Mouse (Mus musculus) MEL (cell line): Measurements from ENCODE around the gene Adcy7. TPM values are rescaled to one million over a fixed set of nuclear protein-coding genes. Genes with fewer than 3 reads are reported as not detected.
A peak's percentile ranks its signal among the peaks of the same experiment; 100 is the strongest.

Source experiments
- DNase-seq: peaks from one replicate; pipeline ENCODE4 v3.0.0; 2011; ENCODE audit warnings: low read depth, low spot score
- H3K27ac ChIP-seq: 2 replicates; pipeline ENCODE4 v1.5.1; 2012; ENCODE audit warnings: low read depth, mild to moderate bottlenecking, control low read depth, low read length, moderate library complexity; ENCODE audit not compliant: control insufficient read depth
- H3K27me3 ChIP-seq, 2 experiments: fragments of 150-350 bp in 1 of 2; sonication (generic) in 1 of 2; 2 replicates each; pipeline ENCODE4 v1.6.1; 2012; ENCODE audit warnings: low read length in 2 of 2, mild to moderate bottlenecking in 2 of 2, improper control_type of control experiment in 1 of 2, moderate library complexity in 1 of 2; ENCODE audit not compliant: insufficient read depth in 2 of 2, control insufficient read depth in 1 of 2
- H3K36me3 ChIP-seq, 2 experiments: 2 replicates each; pipeline ENCODE4 v1.6.1; 2012 to 2014; ENCODE audit warnings: low read length in 2 of 2, improper control_type of control experiment in 1 of 2, inconsistent platforms in 1 of 2, mild to moderate bottlenecking in 1 of 2; ENCODE audit not compliant: insufficient read depth in 2 of 2, control insufficient read depth in 1 of 2
- H3K4me1 ChIP-seq, 2 experiments: fragments of 150-350 bp in 1 of 2; sonication (generic) in 1 of 2; 2 replicates each; pipeline ENCODE4 v1.6.1; 2012; ENCODE audit warnings: low read length in 2 of 2, improper control_type of control experiment in 1 of 2, mild to moderate bottlenecking in 1 of 2; ENCODE audit not compliant: insufficient read depth in 2 of 2, control insufficient read depth in 1 of 2
- H3K4me3 ChIP-seq, 2 experiments: fragments of 150-350 bp in 1 of 2; sonication (generic) in 1 of 2; 2 replicates each; pipeline ENCODE4 v1.5.1; 2012; ENCODE audit warnings: low read depth in 2 of 2, low read length in 2 of 2, mild to moderate bottlenecking in 2 of 2, moderate library complexity in 2 of 2, control low read depth in 1 of 2, improper control_type of control experiment in 1 of 2; ENCODE audit not compliant: control insufficient read depth in 1 of 2, insufficient read depth in 1 of 2
- H3K79me2 ChIP-seq: 2 replicates; pipeline ENCODE4 v1.6.1; 2012; ENCODE audit warnings: mild to moderate bottlenecking, low read length, moderate library complexity; ENCODE audit not compliant: control insufficient read depth, poor library complexity, insufficient read depth
- H3K9ac ChIP-seq: 2 replicates; pipeline ENCODE4 v1.6.1; 2012; ENCODE audit warnings: low read depth, mild to moderate bottlenecking, control low read depth, low read length, moderate library complexity; ENCODE audit not compliant: control insufficient read depth, poor library complexity, severe bottlenecking
- H3K9me3 ChIP-seq: fragments of 150-350 bp; sonication (generic); replicated peaks from 2 replicates; pipeline ENCODE4 v1.6.1; 2012; ENCODE audit warnings: mild to moderate bottlenecking, low read length, improper control_type of control experiment, moderate library complexity; ENCODE audit not compliant: insufficient read depth
- BHLHE40 ChIP-seq: IDR thresholded peaks from 2 replicates; pipeline ENCODE4 v1.6.1; 2012; ENCODE audit warnings: low read depth, mild to moderate bottlenecking, inconsistent platforms, low read length, improper control_type of control experiment, borderline replicate concordance
- CHD2 ChIP-seq: IDR thresholded peaks from 2 replicates; pipeline ENCODE4 v1.6.1; 2011; ENCODE audit warnings: low read length, improper control_type of control experiment
- CTCF ChIP-seq, 3 experiments: IDR thresholded peaks in 2 of 3; conservative IDR thresholded peaks in 1 of 3; 2 replicates each; pipeline ENCODE4 v1.5.1; 2011 to 2012; ENCODE audit warnings: low read length in 3 of 3, low read depth in 2 of 3, mild to moderate bottlenecking in 2 of 3, improper control_type of control experiment in 1 of 3, inconsistent platforms in 1 of 3, mixed read lengths in 1 of 3, moderate library complexity in 1 of 3; ENCODE audit not compliant: control insufficient read depth in 1 of 3, insufficient read depth in 1 of 3, poor library complexity in 1 of 3, severe bottlenecking in 1 of 3
- E2F4 ChIP-seq: IDR thresholded peaks from 2 replicates; pipeline ENCODE4 v1.6.1; 2011; ENCODE audit warnings: low read depth, low read length, improper control_type of control experiment, borderline replicate concordance
- GATA1 ChIP-seq: IDR thresholded peaks from 2 replicates; pipeline ENCODE4 v1.6.1; 2011; ENCODE audit warnings: low read depth, low read length, improper control_type of control experiment
- HCFC1 ChIP-seq: IDR thresholded peaks from 2 replicates; pipeline ENCODE4 v1.6.1; 2012; ENCODE audit warnings: low read depth, mild to moderate bottlenecking, inconsistent platforms, low read length, improper control_type of control experiment, moderate library complexity
- JUND ChIP-seq: IDR thresholded peaks from 2 replicates; pipeline ENCODE4 v1.6.1; 2011; ENCODE audit warnings: low read depth, mild to moderate bottlenecking, improper control_type of control experiment, low read length
- KAT2A ChIP-seq: conservative IDR thresholded peaks from 2 replicates; pipeline ENCODE4 v1.6.1; 2012; ENCODE audit warnings: low read depth, low read length, improper control_type of control experiment, inconsistent platforms
- MAX ChIP-seq: IDR thresholded peaks from 2 replicates; pipeline ENCODE4 v1.6.1; 2011; ENCODE audit warnings: low read length, improper control_type of control experiment
- MYB ChIP-seq: IDR thresholded peaks from 2 replicates; pipeline ENCODE4 v1.6.1; 2011; ENCODE audit warnings: mild to moderate bottlenecking, low read depth, low read length, improper control_type of control experiment
- NELFE ChIP-seq: IDR thresholded peaks from 2 replicates; pipeline ENCODE4 v1.6.1; 2011; ENCODE audit warnings: low read depth, low read length, improper control_type of control experiment
- NRF1 ChIP-seq: IDR thresholded peaks from 2 replicates; pipeline ENCODE4 v1.6.1; 2014; ENCODE audit warnings: low read depth, mild to moderate bottlenecking, inconsistent platforms, low read length, improper control_type of control experiment, moderate library complexity; ENCODE audit not compliant: poor library complexity, insufficient read depth, severe bottlenecking
- POLR2A ChIP-seq, 2 experiments: IDR thresholded peaks; 2 replicates each; pipeline ENCODE4 v1.6.1; 2011 to 2012; ENCODE audit warnings: low read length in 2 of 2, mild to moderate bottlenecking in 2 of 2, control low read depth in 1 of 2, improper control_type of control experiment in 1 of 2, low read depth in 1 of 2, moderate library complexity in 1 of 2; ENCODE audit not compliant: control insufficient read depth in 1 of 2, insufficient read depth in 1 of 2, poor library complexity in 1 of 2
- POLR2AphosphoS2 ChIP-seq: IDR thresholded peaks from 2 replicates; pipeline ENCODE4 v1.6.1; 2011; ENCODE audit warnings: low read length, improper control_type of control experiment
- POLR2AphosphoS5 ChIP-seq: IDR thresholded peaks from 2 replicates; pipeline ENCODE4 v1.6.1; 2012; ENCODE audit warnings: low read depth, borderline replicate concordance, mild to moderate bottlenecking, inconsistent platforms, low read length, moderate library complexity, mixed read lengths
- RAD21 ChIP-seq: IDR thresholded peaks from 2 replicates; pipeline ENCODE4 v1.6.1; 2011; ENCODE audit warnings: mild to moderate bottlenecking, low read depth, low read length, improper control_type of control experiment
- RCOR1 ChIP-seq: IDR thresholded peaks from 2 replicates; pipeline ENCODE4 v1.6.1; 2012; ENCODE audit warnings: low read depth, mild to moderate bottlenecking, inconsistent platforms, low read length, improper control_type of control experiment
- SMC3 ChIP-seq: IDR thresholded peaks from 2 replicates; pipeline ENCODE4 v1.6.1; 2011; ENCODE audit warnings: low read depth, low read length, improper control_type of control experiment
- TAL1 ChIP-seq: IDR thresholded peaks from 2 replicates; pipeline ENCODE4 v1.6.1; 2012; ENCODE audit warnings: mild to moderate bottlenecking, inconsistent platforms, low read length, moderate library complexity, mixed read lengths
- UBTF ChIP-seq: IDR thresholded peaks from 2 replicates; pipeline ENCODE4 v1.6.1; 2012; ENCODE audit warnings: low read depth, mild to moderate bottlenecking, inconsistent platforms, low read length, improper control_type of control experiment, moderate library complexity, borderline replicate concordance; ENCODE audit not compliant: insufficient read depth
- USF2 ChIP-seq, 2 experiments: IDR thresholded peaks; 2 replicates each; pipeline ENCODE4 v1.6.1; 2011 to 2012; ENCODE audit warnings: improper control_type of control experiment in 2 of 2, low read length in 2 of 2, borderline replicate concordance in 1 of 2, inconsistent platforms in 1 of 2, low read depth in 1 of 2, mild to moderate bottlenecking in 1 of 2; ENCODE audit not compliant: insufficient read depth in 1 of 2
- ZC3H11A ChIP-seq: IDR thresholded peaks from 2 replicates; pipeline ENCODE4 v1.6.1; 2012; ENCODE audit warnings: low read depth, mild to moderate bottlenecking, inconsistent platforms, low read length, improper control_type of control experiment
- ZKSCAN1 ChIP-seq: IDR thresholded peaks from 2 replicates; pipeline ENCODE4 v1.6.1; 2012; ENCODE audit warnings: low read depth, mild to moderate bottlenecking, inconsistent platforms, low read length, improper control_type of control experiment, moderate library complexity
- ZNF384 ChIP-seq: IDR thresholded peaks from 2 replicates; pipeline ENCODE4 v1.6.1; 2012; ENCODE audit warnings: low read depth, mild to moderate bottlenecking, inconsistent platforms, low read length, improper control_type of control experiment
- polyA plus RNA-seq, 2 experiments: library from polyadenylated mRNA; stranded (reverse) in 1 of 2; unstranded in 1 of 2; fragments of >175 nt in 1 of 2; fragments of >200 nt in 1 of 2; gene quantifications; 2 replicates each; pipeline versions ENCODE4 v1.2.1 to v1.2.4; 2012; ENCODE audit warnings: low replicate concordance in 2 of 2, low read depth in 1 of 2; ENCODE audit not compliant: insufficient read length in 2 of 2, insufficient read depth in 1 of 2, missing spikeins in 1 of 2
- total RNA-seq: library from RNA; depleted of rRNA; stranded (reverse); fragments of 300-350 nt; gene quantifications from 2 replicates; pipeline ENCODE4 v1.2.3, GENCODE M21; 2012

Gene Adcy7
- total and polyA plus RNA-seq, 3 experiments = 62.9 to 83.7 TPM; not detected in 1

GRCm38 (mm10) chr8:88266170-88266800, 5.9 kb upstream of the Adcy7 start:
- DNase-seq = peak; percentile 84
- TF ChIP-seq CTCF (IDR thresholded peaks at IDR 0.05 in 2 of 3, conservative IDR thresholded peaks at IDR 0.05 in 1 of 3; ENCODE audit: control insufficient read depth in 1 of 3, insufficient read depth in 1 of 3, low read depth in 2 of 3, low read length in 3 of 3, poor library complexity in 1 of 3, severe bottlenecking in 1 of 3) (peak; percentile 88 to 91 (median 90)), CHD2 (no peak), POLR2AphosphoS2 (no peak), ZC3H11A (peak; percentile 84), USF2 (IDR thresholded peaks at IDR 0.05; ENCODE audit: borderline replicate concordance in 1 of 2, insufficient read depth in 1 of 2, low read depth in 1 of 2, low read length in 2 of 2) (no peak), KAT2A (no peak), RAD21 (peak; percentile 80), GATA1 (no peak), SMC3 (peak; percentile 94)
- no peak overlapping the region for H3K27ac ChIP-seq
- no peaks in the 10 kb centered on the region for H3K27me3 ChIP-seq
- H3K4me3 ChIP-seq = no peak overlapping the region
- H3K9me3 ChIP-seq = no peaks in the 10 kb centered on the region
- H3K9ac ChIP-seq = peak overlapping the region; percentile 31
- no peaks in the 10 kb centered on the region for H3K79me2 ChIP-seq
- H3K36me3 ChIP-seq = no peaks in the 10 kb centered on the region
- no peaks in the 10 kb centered on the region; a peak in 1 of 4 replicates for H3K4me1 ChIP-seq

GRCm38 (mm10) chr8:88266801-88267403, 5.3 kb upstream of the Adcy7 start:
- Histone ChIP-seq H3K4me1 (no peaks in the 10 kb centered on the region; a peak in 1 of 4 replicates), H3K9ac (no peak overlapping the region), H3K27ac (no peak overlapping the region), H3K27me3 (no peaks in the 10 kb centered on the region), H3K36me3 (no peaks in the 10 kb centered on the region), H3K79me2 (no peaks in the 10 kb centered on the region), H3K4me3 (no peak overlapping the region), H3K9me3 (no peaks in the 10 kb centered on the region)
- TF ChIP-seq UBTF = no peak
- no peak for TF ChIP-seq MYB
- no peak for TF ChIP-seq NELFE
- TF ChIP-seq POLR2A (IDR thresholded peaks at IDR 0.05; ENCODE audit: control insufficient read depth in 1 of 2, insufficient read depth in 1 of 2, low read depth in 1 of 2, low read length in 2 of 2, poor library complexity in 1 of 2) = no peak
- TF ChIP-seq BHLHE40 = no peak
- no peak for TF ChIP-seq ZKSCAN1
- TF ChIP-seq CHD2 = no peak
- TF ChIP-seq POLR2AphosphoS2 = no peak
- TF ChIP-seq RCOR1 = no peak
- TF ChIP-seq MAX = no peak
- TF ChIP-seq NRF1 = no peak
- TF ChIP-seq TAL1 = no peak
- TF ChIP-seq E2F4 = no peak
- TF ChIP-seq JUND = no peak
- TF ChIP-seq HCFC1 = no peak
- TF ChIP-seq ZNF384 = no peak
- no peak for TF ChIP-seq POLR2AphosphoS5
- DNase-seq = no peak
